Comparison of ENCODE assay signal across 8 mouse cellular contexts in genomic region chr6:29985058-29985498, GRCm38 (mm10).
A peak's percentile ranks its signal among the peaks of the same experiment; 100 is the strongest.
DNase-seq lines count a peak whose midpoint lies in the region; ATAC-seq lines count a peak whose summit lies in the region.

No protein-coding gene starts in this region.

- H3K4me3 ChIP-seq in hindbrain, embryonic 14.5 days (replicated peaks; ENCODE audit: low read length), result peak overlapping the region; percentile 42
- peak overlapping the region; percentile 39 for H3K4me3 ChIP-seq in macrophage (ENCODE audit: inconsistent target)

- H3K4me1 ChIP-seq in hindbrain, embryonic 14.5 days (replicated peaks; ENCODE audit: control insufficient read depth, insufficient read depth, low read length), result no peaks in the 10 kb centered on the region

- peak; percentile 88 for DNase-seq in WW6 (ENCODE audit: low read depth, low spot score)
- DNase-seq in cerebellum, postnatal 36 days, result peak; percentile 25 to 27
- DNase-seq in frontal cortex, postnatal 36 days (ENCODE audit: low spot score in 2 of 2), result peak; percentile 33 to 44
- DNase-seq in hindbrain, embryonic 14.5 days (ENCODE audit: low spot score), result peak; percentile 64
- DNase-seq in layer of hippocampus, postnatal 25 days (ENCODE audit: extremely low spot score in 1 of 2, low spot score in 1 of 2), result peak; percentile 22 to 43
- peak; percentile 46 to 49 for DNase-seq in right cerebral cortex, adult 2 months (ENCODE audit: low spot score in 2 of 2)
- DNase-seq in urinary bladder, postnatal 14 days (ENCODE audit: low spot score), result peak; percentile 88

- H3K27me3 ChIP-seq in hindbrain, embryonic 14.5 days (ENCODE audit: control insufficient read depth, insufficient read depth, low read length), result 0 out of 2 replicates have a peak, but pooled peaks cover 14% of the 10 kb centered on the region

- H3K9me3 ChIP-seq in hindbrain, embryonic 14.5 days (ENCODE audit: control insufficient read depth, low read length), result no peaks in the 10 kb centered on the region

- H3K4me2 ChIP-seq in hindbrain, embryonic 14.5 days (replicated peaks), result peak overlapping the region; percentile 86

- no peaks in the 10 kb centered on the region for H3K36me3 ChIP-seq in hindbrain, embryonic 14.5 days (replicated peaks; ENCODE audit: control insufficient read depth, insufficient read depth)
- H3K36me3 ChIP-seq in macrophage (ENCODE audit: inconsistent target), result no peaks in the 10 kb centered on the region

- ATAC-seq in hindbrain, embryonic 14.5 days (ENCODE audit: low FRiP score), result peak; percentile 65; the same call in 1 of the 2 replicates

- no peaks in the 10 kb centered on the region for H3K79me2 ChIP-seq in macrophage (ENCODE audit: inconsistent target)

- no peak overlapping the region for H3K27ac ChIP-seq in hindbrain, embryonic 14.5 days
- peak overlapping the region; percentile 60 for H3K27ac ChIP-seq in macrophage

- 1% methylated on average over 37 of the region's 37 CpGs for WGBS in hindbrain, embryonic 14.5 days
- 0% methylated on average over 30 of the region's 37 CpGs for WGBS in macrophage (ENCODE audit: missing documents)

- peak overlapping the region; percentile 54 for H3K9ac ChIP-seq in hindbrain, embryonic 14.5 days

Comparison
In these comparisons a context has a peak if more than half of its experiments do, and no peak if none do; other contexts are left out.
1. DNase-seq: peak in every context shown above with its lines; median percentile 88 in WW6; 88 in urinary bladder, postnatal 14 days; 64 in hindbrain, embryonic 14.5 days; 48 in right cerebral cortex, adult 2 months; 38 in frontal cortex, postnatal 36 days; 32 in layer of hippocampus, postnatal 25 days; 26 in cerebellum, postnatal 36 days.